Mouse (Mus musculus) lung, adult 2 months (tissue): Measurements from ENCODE around the gene Atp11a.

Source experiments
- CTCF ChIP-seq: fragments of 200-500 bp; IDR thresholded peaks from 2 replicates; pipeline ENCODE4 v1.5.1; 2011; ENCODE audit warnings: mild to moderate bottlenecking, low read length, control low read depth; ENCODE audit not compliant: insufficient read depth
- POLR2A ChIP-seq: fragments of 200-500 bp; IDR thresholded peaks from 2 replicates; pipeline ENCODE4 v1.6.1; 2011; ENCODE audit warnings: low read depth, mild to moderate bottlenecking, control low read depth, low read length, borderline replicate concordance; ENCODE audit errors: extremely low read depth

GRCm38 (mm10) chr8:12872983-12873356 lies 116.2 kb downstream of the Atp11a start:
- no peak for TF ChIP-seq POLR2A
- no peak for TF ChIP-seq CTCF
